Mouse (Mus musculus): ENCODE measurements at regions not wholly inside any gene's neighbourhood (a gene's known extent, or its start where the extent isn't known, plus 50 kb on each side); places are given as distances from the start of the nearest gene placed in this dataset.
"Not testable (repeated sequence)": the region's sequence is repeated elsewhere in the genome, so short reads cannot be mapped to it uniquely, and the experiment has no call there.

GRCm38 (mm10) chr8:89926666-89927232 lies 421.4 kb downstream of the Tox3 start:
- Histone ChIP-seq H3K27ac (ENCODE audit: insufficient read depth, low read depth, low read length) (no peak overlapping the region), H3K27me3 (replicated peaks; ENCODE audit: control insufficient read depth, insufficient read depth, low read length) (no peaks in the 10 kb centered on the region), H3K4me3 (ENCODE audit: insufficient read depth, low read depth, low read length) (no peak overlapping the region), H3K36me3 (ENCODE audit: control insufficient read depth, insufficient read depth, low read length) (no peaks in the 10 kb centered on the region), H3K4me1 (ENCODE audit: control insufficient read depth, insufficient read depth, low read length) (no peaks in the 10 kb centered on the region)
- DNase-seq, result no peak
- TF ChIP-seq CTCF (conservative IDR thresholded peaks at IDR 0.05; ENCODE audit: insufficient read depth, insufficient read length, low read depth, low read length) (no peak), POLR2A (IDR thresholded peaks at IDR 0.05; ENCODE audit: low read depth, low read length) (no peak)
- 41% methylated on average over 3 of the region's 3 CpGs for WGBS

GRCm38 (mm10) chr8:89924697-89925096 lies 423.4 kb downstream of the Tox3 start:
- not testable (repeated sequence) for H3K4me1 ChIP-seq (ENCODE audit: control insufficient read depth, insufficient read depth, low read length); H3K36me3 ChIP-seq (ENCODE audit: control insufficient read depth, insufficient read depth, low read length); H3K27ac ChIP-seq (ENCODE audit: insufficient read depth, low read depth, low read length); H3K4me3 ChIP-seq (ENCODE audit: insufficient read depth, low read depth, low read length); H3K27me3 ChIP-seq (replicated peaks; ENCODE audit: control insufficient read depth, insufficient read depth, low read length)
- WGBS, result 96% methylated on average over 12 of the region's 22 CpGs
- DNase-seq, result peak; percentile 17

GRCm38 (mm10) chr8:89914076-89914475 lies 434.1 kb downstream of the Tox3 start:
- TF ChIP-seq POLR2A (IDR thresholded peaks at IDR 0.05; ENCODE audit: low read depth, low read length) (no peak), CTCF (conservative IDR thresholded peaks at IDR 0.05; ENCODE audit: insufficient read depth, insufficient read length, low read depth, low read length) (no peak)
- Histone ChIP-seq H3K36me3 (ENCODE audit: control insufficient read depth, insufficient read depth, low read length) (no peaks in the 10 kb centered on the region), H3K4me1 (ENCODE audit: control insufficient read depth, insufficient read depth, low read length) (no peaks in the 10 kb centered on the region), H3K27ac (ENCODE audit: insufficient read depth, low read depth, low read length) (no peak overlapping the region), H3K27me3 (replicated peaks; ENCODE audit: control insufficient read depth, insufficient read depth, low read length) (no peaks in the 10 kb centered on the region), H3K4me3 (ENCODE audit: insufficient read depth, low read depth, low read length) (no peak overlapping the region)
- DNase-seq, result no peak
- 92% methylated on average over 6 of the region's 6 CpGs for WGBS

GRCm38 (mm10) chr8:89906200-89906599 lies 441.9 kb downstream of the Tox3 start:
- H3K27ac ChIP-seq (ENCODE audit: insufficient read depth, low read depth, low read length), result no peak overlapping the region
- H3K36me3 ChIP-seq (ENCODE audit: control insufficient read depth, insufficient read depth, low read length), result no peaks in the 10 kb centered on the region
- no peaks in the 10 kb centered on the region for H3K4me1 ChIP-seq (ENCODE audit: control insufficient read depth, insufficient read depth, low read length)
- no peak for DNase-seq
- H3K27me3 ChIP-seq (replicated peaks; ENCODE audit: control insufficient read depth, insufficient read depth, low read length), result no peaks in the 10 kb centered on the region
- TF ChIP-seq POLR2A (IDR thresholded peaks at IDR 0.05; ENCODE audit: low read depth, low read length) (no peak), CTCF (conservative IDR thresholded peaks at IDR 0.05; ENCODE audit: insufficient read depth, insufficient read length, low read depth, low read length) (no peak)
- H3K4me3 ChIP-seq (ENCODE audit: insufficient read depth, low read depth, low read length), result no peak overlapping the region
- 64% methylated on average over 6 of the region's 6 CpGs for WGBS

- H3K27ac ChIP-seq (ENCODE audit: insufficient read depth, low read depth, low read length), result no peak overlapping the region
- no peak for TF ChIP-seq POLR2A (IDR thresholded peaks at IDR 0.05; ENCODE audit: low read depth, low read length)
- TF ChIP-seq CTCF (conservative IDR thresholded peaks at IDR 0.05; ENCODE audit: insufficient read depth, insufficient read length, low read depth, low read length), result no peak
- 49% methylated on average over 3 of the region's 3 CpGs for whole genome bisulfite sequencing
Observed at GRCm38 (mm10) chr8:89905588-89905987, 442.6 kb downstream of the Tox3 start.

GRCm38 (mm10) chr8:89903346-89903745 lies 444.8 kb downstream of the Tox3 start:
- no peak overlapping the region for H3K4me3 ChIP-seq (ENCODE audit: insufficient read depth, low read depth, low read length)
- no peaks in the 10 kb centered on the region for H3K4me1 ChIP-seq (ENCODE audit: control insufficient read depth, insufficient read depth, low read length)
- DNase-seq, result no peak
- whole genome bisulfite sequencing, result 91% methylated on average over 1 of the region's 1 CpGs
- TF ChIP-seq POLR2A (IDR thresholded peaks at IDR 0.05; ENCODE audit: low read depth, low read length), result no peak
- TF ChIP-seq CTCF (conservative IDR thresholded peaks at IDR 0.05; ENCODE audit: insufficient read depth, insufficient read length, low read depth, low read length), result no peak
- H3K27me3 ChIP-seq (replicated peaks; ENCODE audit: control insufficient read depth, insufficient read depth, low read length), result no peaks in the 10 kb centered on the region
- no peaks in the 10 kb centered on the region for H3K36me3 ChIP-seq (ENCODE audit: control insufficient read depth, insufficient read depth, low read length)
- no peak overlapping the region for H3K27ac ChIP-seq (ENCODE audit: insufficient read depth, low read depth, low read length)

More at GRCm38 (mm10) chr8:89905588-89905987, 442.6 kb downstream of the Tox3 start:
- DNase-seq, result peak; percentile 17
- Histone ChIP-seq H3K27me3 (replicated peaks; ENCODE audit: control insufficient read depth, insufficient read depth, low read length) (no peaks in the 10 kb centered on the region), H3K4me1 (ENCODE audit: control insufficient read depth, insufficient read depth, low read length) (no peaks in the 10 kb centered on the region), H3K4me3 (ENCODE audit: insufficient read depth, low read depth, low read length) (no peak overlapping the region), H3K36me3 (ENCODE audit: control insufficient read depth, insufficient read depth, low read length) (no peaks in the 10 kb centered on the region)

GRCm38 (mm10) chr8:89872768-89873167 lies 475.4 kb downstream of the Tox3 start:
- Histone ChIP-seq H3K27me3 (replicated peaks; ENCODE audit: control insufficient read depth, insufficient read depth, low read length) (no peaks in the 10 kb centered on the region), H3K4me1 (ENCODE audit: control insufficient read depth, insufficient read depth, low read length) (no peaks in the 10 kb centered on the region), H3K4me3 (ENCODE audit: insufficient read depth, low read depth, low read length) (no peak overlapping the region), H3K27ac (ENCODE audit: insufficient read depth, low read depth, low read length) (no peak overlapping the region), H3K36me3 (ENCODE audit: control insufficient read depth, insufficient read depth, low read length) (no peaks in the 10 kb centered on the region)
- DNase-seq, result no peak
- TF ChIP-seq CTCF (conservative IDR thresholded peaks at IDR 0.05; ENCODE audit: insufficient read depth, insufficient read length, low read depth, low read length) (no peak), POLR2A (IDR thresholded peaks at IDR 0.05; ENCODE audit: low read depth, low read length) (no peak)
- WGBS, result 79% methylated on average over 5 of the region's 5 CpGs

- no peaks in the 10 kb centered on the region for H3K36me3 ChIP-seq (ENCODE audit: control insufficient read depth, insufficient read depth, low read length)
- no peak overlapping the region for H3K4me3 ChIP-seq (ENCODE audit: insufficient read depth, low read depth, low read length)
- H3K27me3 ChIP-seq (replicated peaks; ENCODE audit: control insufficient read depth, insufficient read depth, low read length), result no peaks in the 10 kb centered on the region
- H3K4me1 ChIP-seq (ENCODE audit: control insufficient read depth, insufficient read depth, low read length), result no peaks in the 10 kb centered on the region
- TF ChIP-seq POLR2A (IDR thresholded peaks at IDR 0.05; ENCODE audit: low read depth, low read length) (no peak), CTCF (conservative IDR thresholded peaks at IDR 0.05; ENCODE audit: insufficient read depth, insufficient read length, low read depth, low read length) (no peak)
- 72% methylated on average over 5 of the region's 5 CpGs for WGBS
- DNase-seq, result no peak
- no peak overlapping the region for H3K27ac ChIP-seq (ENCODE audit: insufficient read depth, low read depth, low read length)
Observed at GRCm38 (mm10) chr8:89871966-89872365, 476.2 kb downstream of the Tox3 start.

Measured in kidney, adult 2 months (tissue).